In the genomic region with DNA sequence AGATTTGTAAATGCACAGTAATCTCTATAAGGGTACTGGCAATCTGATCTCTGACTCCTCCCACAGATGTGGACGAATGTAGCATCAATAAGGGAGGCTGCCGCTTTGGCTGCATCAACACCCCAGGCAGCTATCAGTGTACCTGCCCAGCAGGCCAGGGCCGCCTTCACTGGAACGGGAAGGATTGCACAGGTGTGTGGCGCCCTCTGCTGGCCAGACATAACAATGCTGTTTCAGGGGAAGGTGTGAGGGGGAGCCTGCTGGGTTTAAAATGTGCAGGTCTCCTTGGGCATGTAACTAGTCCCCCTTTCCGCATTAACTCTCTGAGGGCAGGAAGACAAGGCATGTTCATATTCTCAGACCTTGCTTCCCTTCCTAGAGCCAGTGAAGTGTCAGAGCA, we compare ENCODE assay signal across 9 mouse cellular contexts. TPM values are rescaled to one million over a fixed set of nuclear protein-coding genes. Genes with fewer than 3 reads are reported as not detected.
A peak's percentile ranks its signal among the peaks of the same experiment; 100 is the strongest.
DNase-seq lines count a peak whose midpoint lies in the region; ATAC-seq and TF ChIP-seq lines count a peak whose summit lies in the region.
"Had no signal": no experiment of that assay in that cellular context is flagged by ENCODE, and none has a peak within 500 bp of the region (broad histone marks: within the 10 kb centered on the region; RNA-seq: fewer than 3 reads in every experiment).

No protein-coding gene starts in this region.

- H3K4me3 ChIP-seq in C2C12 (ENCODE audit: insufficient read depth, poor library complexity, severe bottlenecking), result no peak overlapping the region
- no peak overlapping the region for H3K4me3 ChIP-seq in lung, embryonic 16.5 days (ENCODE audit: low read length)
- H3K4me3 ChIP-seq: erythroblast, embryonic 14.5 days had no signal

- 8% methylated on average over 6 of the region's 6 CpGs for WGBS in large intestine, adult 2 months
- WGBS in lung, embryonic 16.5 days, result 14% methylated on average over 6 of the region's 6 CpGs

- peak; percentile 62; the same call in 1 of the 2 replicates for ATAC-seq in lung, embryonic 16.5 days (ENCODE audit: low read depth)

- H3K4me2 ChIP-seq in lung, embryonic 16.5 days (ENCODE audit: low read depth, low read length), result no peak overlapping the region

- H3K27me3 ChIP-seq in C2C12 (ENCODE audit: control insufficient read depth, insufficient read depth, insufficient read length), result peaks cover 86% of the 10 kb centered on the region
- peaks cover 8% of the 10 kb centered on the region for H3K27me3 ChIP-seq in lung, embryonic 16.5 days (ENCODE audit: control insufficient read depth, insufficient read depth, low read depth, low read length)

- H3K79me2 ChIP-seq in C2C12 (ENCODE audit: control insufficient read depth, insufficient read depth), result no peaks in the 10 kb centered on the region

- DNase-seq in adrenal gland, adult 18-20 months (ENCODE audit: low spot score in 2 of 2), result peak; percentile 82 to 83
- peak; percentile 84 for DNase-seq in embryo, embryonic 11 days
- peak; percentile 70 for DNase-seq in heart, adult 8-10 months (ENCODE audit: low spot score)
- DNase-seq in large intestine, adult 2 months (ENCODE audit: low read depth, low spot score), result peak; percentile 28
- peak; percentile 63 for DNase-seq in retina, adult 2 months (ENCODE audit: low read depth, low spot score)
- DNase-seq in thymus, postnatal 36 days, result peak; percentile 78 to 79

- no peaks in the 10 kb centered on the region for H3K9me3 ChIP-seq in lung, embryonic 16.5 days (ENCODE audit: control insufficient read depth, low read length)

- H3K4me1 ChIP-seq in lung, embryonic 16.5 days (replicated peaks; ENCODE audit: control insufficient read depth, insufficient read depth, low read length), result no peaks in the 10 kb centered on the region

- H3ac ChIP-seq in C2C12 (ENCODE audit: control insufficient read depth, insufficient read length, low read depth), result no peak overlapping the region

- H3K36me3 ChIP-seq in C2C12 (ENCODE audit: control insufficient read depth, insufficient read depth), result no peaks in the 10 kb centered on the region
- H3K36me3 ChIP-seq in lung, embryonic 16.5 days (ENCODE audit: control insufficient read depth, insufficient read depth, low read length), result no peaks in the 10 kb centered on the region

- peak; percentile 94 for TF ChIP-seq CTCF in C2C12 (IDR thresholded peaks at IDR 0.05; ENCODE audit: control insufficient read depth, insufficient read depth, insufficient read length)

- no peaks in the 10 kb centered on the region for H3K79me3 ChIP-seq in C2C12 (ENCODE audit: low read depth)

- no peak overlapping the region for H3K9ac ChIP-seq in lung, embryonic 16.5 days (ENCODE audit: low read length)

- H3K27ac ChIP-seq in lung, embryonic 16.5 days (ENCODE audit: low read length), result no peak overlapping the region

TF ChIP-seq in C2C12, 6 proteins besides CTCF, POLR2A, EP300 and RAD21:
- TF ChIP-seq MYOG (IDR thresholded peaks at IDR 0.05; ENCODE audit: control insufficient read depth, extremely low read depth, insufficient read length) (no peak), CEBPB (IDR thresholded peaks at IDR 0.05; ENCODE audit: low read depth) (no peak), FOSL1 (IDR thresholded peaks at IDR 0.05; ENCODE audit: insufficient read depth, low read length, poor library complexity, severe bottlenecking) (no peak), MAX (IDR thresholded peaks at IDR 0.05) (no peak), MYOD1 (IDR thresholded peaks at IDR 0.05; ENCODE audit: control insufficient read depth, insufficient read length, low read depth) (no peak), USF1 (IDR thresholded peaks at IDR 0.05; ENCODE audit: low read depth) (no peak)

RNA-seq across cellular contexts. Expression of gene Zfp523, which starts 13.3 kb away (rescaled TPM):
- polyA plus RNA-seq in C2C12 (2012; fragmentation: generic; extraction: Trizol), result 21.0 TPM
- total RNA-seq in adrenal gland, adult 18-20 months (2021), result 10 to 100 TPM; 36.1 to 36.5 TPM
- total RNA-seq in heart, adult 8-10 months (2022), result 10 to 100 TPM; 12.2 to 18.5 (median 14.2) TPM
- polyA plus RNA-seq in large intestine, adult 2 months (2012; rRNA removed), result 21.2 and 28.2 TPM in 2 replicates
- polyA plus RNA-seq in lung, embryonic 16.5 days (2015; fragmentation: Nextera tagmentation; extraction: Ambion mirVana), result 34.2 and 34.9 TPM in 2 replicates

RNA-seq across cellular contexts. Expression of gene Scube3, which starts 21.7 kb away (rescaled TPM):
- polyA plus RNA-seq in C2C12 (2012; fragmentation: generic; extraction: Trizol), result 0.09 TPM
- 1 to 10 TPM; 4.8 to 9.3 TPM for total RNA-seq in adrenal gland, adult 18-20 months (2021)
- total RNA-seq in heart, adult 8-10 months (2022), result under 1 TPM; 0.28 to 0.80 (median 0.54) TPM
- 0.47 and 0.82 TPM in 2 replicates for polyA plus RNA-seq in large intestine, adult 2 months (2012; rRNA removed)
- polyA plus RNA-seq in lung, embryonic 16.5 days (2015; fragmentation: Nextera tagmentation; extraction: Ambion mirVana), result 1.3 and 1.4 TPM in 2 replicates
- polyA plus RNA-seq: erythroblast, embryonic 14.5 days had no signal

RNA-seq across cellular contexts. Expression of gene Def6, which starts 43.9 kb away (rescaled TPM):
- 5.7 TPM for polyA plus RNA-seq in C2C12 (2012; fragmentation: generic; extraction: Trizol)
- total RNA-seq in adrenal gland, adult 18-20 months (2021), result 1 to 10 TPM; 1.2 to 1.3 TPM
- total RNA-seq in heart, adult 8-10 months (2022), result 1 to 10 TPM; 2.5 to 4.0 (median 3.6) TPM
- polyA plus RNA-seq in large intestine, adult 2 months (2012; rRNA removed), result 5.9 and 7.2 TPM in 2 replicates
- 5.2 and 8.6 TPM in 2 replicates for polyA plus RNA-seq in lung, embryonic 16.5 days (2015; fragmentation: Nextera tagmentation; extraction: Ambion mirVana)

Comparison
In these comparisons a context has a peak if more than half of its experiments do, and no peak if none do; other contexts are left out.
1. DNase-seq: peak in every context shown above with its lines; median percentile 84 in embryo, embryonic 11 days; 82 in adrenal gland, adult 18-20 months; 78 in thymus, postnatal 36 days; 70 in heart, adult 8-10 months; 63 in retina, adult 2 months; 28 in large intestine, adult 2 months.